Mouse (Mus musculus): ENCODE results near the gene Oas3.

- TF ChIP-seq CTCF (IDR thresholded peaks at IDR 0.05; ENCODE audit: extremely low read depth, insufficient read depth, low read length) (no peak), POLR2A (IDR thresholded peaks at IDR 0.05; ENCODE audit: extremely low read depth, insufficient read depth, low read length) (no peak)
Observed at GRCm38 (mm10) chr5:120703660-120704059, 73.8 kb downstream of the Oas3 start.
